Mouse (Mus musculus): Measurements from ENCODE around the gene Atp8a2. TPM values are rescaled to one million over a fixed set of nuclear protein-coding genes. Genes with fewer than 3 reads are reported as not detected.

Gene Atp8a2
- polyA plus RNA-seq, 2 experiments: 0.70 to 1.7 TPM

DNA sequence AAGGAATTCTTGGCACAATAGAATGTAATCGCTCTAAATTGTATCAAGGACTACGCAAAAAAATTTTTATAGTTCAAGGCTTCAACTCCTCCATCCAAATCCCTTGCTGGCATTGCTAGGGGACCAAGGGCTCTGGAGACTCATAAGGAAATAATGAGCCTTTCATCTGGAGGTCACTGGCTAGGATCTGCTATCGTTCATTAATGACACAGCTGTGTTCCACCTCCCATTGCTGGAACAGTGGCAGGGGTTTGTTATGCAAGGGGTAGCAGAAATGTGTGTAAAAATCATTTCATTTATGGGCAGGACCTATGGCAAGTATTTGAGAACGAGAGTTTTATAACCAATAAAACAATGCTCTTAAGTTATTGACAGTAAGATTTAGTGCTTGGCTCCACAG, 387.2 kb downstream of the Atp8a2 start:
- Histone ChIP-seq H3K36me3 (ENCODE audit: control insufficient read depth, insufficient read depth, low read length) (no peaks in the 10 kb centered on the region), H3K4me2 (replicated peaks; ENCODE audit: low read depth, low read length, severe bottlenecking) (no peak overlapping the region), H3K9me3 (ENCODE audit: control insufficient read depth, low read length) (no peaks in the 10 kb centered on the region), H3K9ac (ENCODE audit: low read depth, low read length, severe bottlenecking) (no peak overlapping the region), H3K4me3 (replicated peaks; ENCODE audit: low read length) (no peak overlapping the region), H3K27ac (replicated peaks; ENCODE audit: low read depth, low read length) (no peak overlapping the region), H3K4me1 (ENCODE audit: control insufficient read depth, insufficient read depth, low read length) (peaks cover 26% of the 10 kb centered on the region), H3K27me3 (ENCODE audit: control insufficient read depth, insufficient read depth, low read length) (no peaks in the 10 kb centered on the region)
- 20% methylated on average over 4 of the region's 4 CpGs for WGBS
- DNase-seq (ENCODE audit: low spot score): peak; percentile 82
- TF ChIP-seq POLR2A (IDR thresholded peaks at IDR 0.05; ENCODE audit: borderline replicate concordance, extremely low read depth, insufficient read depth, insufficient read length): no peak
- peak; percentile 64 for ATAC-seq (ENCODE audit: low FRiP score, low read depth)

GRCm38 (mm10) chr14:59807528-59808300, 389.3 kb downstream of the Atp8a2 start:
- Histone ChIP-seq H3K36me3 (ENCODE audit: control insufficient read depth, insufficient read depth, low read length) (no peaks in the 10 kb centered on the region), H3K4me3 (replicated peaks; ENCODE audit: low read length) (no peak overlapping the region), H3K9me3 (ENCODE audit: control insufficient read depth, low read length) (no peaks in the 10 kb centered on the region), H3K4me1 (ENCODE audit: control insufficient read depth, insufficient read depth, low read length) (peaks cover 26% of the 10 kb centered on the region), H3K27me3 (ENCODE audit: control insufficient read depth, insufficient read depth, low read length) (no peaks in the 10 kb centered on the region), H3K9ac (ENCODE audit: low read depth, low read length, severe bottlenecking) (no peak overlapping the region), H3K4me2 (replicated peaks; ENCODE audit: low read depth, low read length, severe bottlenecking) (no peak overlapping the region; the same call in 1 of the 2 replicates), H3K27ac (replicated peaks; ENCODE audit: low read depth, low read length) (no peak overlapping the region; the same call in 1 of the 2 replicates)
- no peak for DNase-seq (ENCODE audit: low spot score)
- TF ChIP-seq POLR2A (IDR thresholded peaks at IDR 0.05; ENCODE audit: borderline replicate concordance, extremely low read depth, insufficient read depth, insufficient read length): no peak
- 56% methylated on average over 7 of the region's 7 CpGs for WGBS
- ATAC-seq (ENCODE audit: low FRiP score, low read depth): no peak

GRCm38 (mm10) chr14:59806910-59807309, 390.1 kb downstream of the Atp8a2 start:
- DNase-seq (ENCODE audit: low spot score): peak; percentile 81
- H3K4me2 ChIP-seq (replicated peaks; ENCODE audit: low read depth, low read length, severe bottlenecking): peak overlapping the region; percentile 26
- H3K4me3 ChIP-seq (replicated peaks; ENCODE audit: low read length): no peak overlapping the region
- no peaks in the 10 kb centered on the region for H3K9me3 ChIP-seq (ENCODE audit: control insufficient read depth, low read length)
- H3K27ac ChIP-seq (replicated peaks; ENCODE audit: low read depth, low read length): peak overlapping the region; percentile 64
- no peaks in the 10 kb centered on the region for H3K36me3 ChIP-seq (ENCODE audit: control insufficient read depth, insufficient read depth, low read length)
- peak; percentile 42; the same call in 1 of the 2 replicates for ATAC-seq (ENCODE audit: low FRiP score, low read depth)
- no peak overlapping the region for H3K9ac ChIP-seq (ENCODE audit: low read depth, low read length, severe bottlenecking)
- no peaks in the 10 kb centered on the region for H3K27me3 ChIP-seq (ENCODE audit: control insufficient read depth, insufficient read depth, low read length)
- 11% methylated on average over 4 of the region's 4 CpGs for WGBS
- H3K4me1 ChIP-seq (ENCODE audit: control insufficient read depth, insufficient read depth, low read length): peaks cover 28% of the 10 kb centered on the region
- TF ChIP-seq POLR2A (IDR thresholded peaks at IDR 0.05; ENCODE audit: borderline replicate concordance, extremely low read depth, insufficient read depth, insufficient read length): no peak

DNA sequence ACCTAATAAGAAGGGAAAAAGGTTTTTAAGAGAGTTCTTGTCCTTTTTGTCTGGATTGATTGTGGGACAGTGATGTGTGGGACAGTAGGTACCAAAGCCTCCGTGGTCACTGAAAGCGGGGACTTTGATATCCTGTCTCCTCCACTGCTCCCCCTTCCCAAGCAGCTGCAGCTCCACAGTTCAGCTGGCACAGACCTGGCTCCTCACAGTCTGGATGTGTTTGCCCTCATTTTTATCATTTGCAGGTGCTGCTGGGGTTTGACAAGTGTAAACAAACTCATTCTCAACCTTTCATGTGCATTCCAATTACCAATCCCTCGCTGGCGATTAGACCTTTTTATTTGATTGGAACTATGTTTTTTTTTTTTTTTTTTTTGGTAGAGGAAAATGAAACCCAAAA, 390.8 kb downstream of the Atp8a2 start:
- Histone ChIP-seq H3K27me3 (ENCODE audit: control insufficient read depth, insufficient read depth, low read length) (no peaks in the 10 kb centered on the region), H3K36me3 (ENCODE audit: control insufficient read depth, insufficient read depth, low read length) (no peaks in the 10 kb centered on the region), H3K4me3 (replicated peaks; ENCODE audit: low read length) (no peak overlapping the region), H3K4me1 (ENCODE audit: control insufficient read depth, insufficient read depth, low read length) (peaks cover 28% of the 10 kb centered on the region), H3K4me2 (replicated peaks; ENCODE audit: low read depth, low read length, severe bottlenecking) (peak overlapping the region; percentile 8; the same call in 1 of the 2 replicates), H3K9me3 (ENCODE audit: control insufficient read depth, low read length) (no peaks in the 10 kb centered on the region), H3K9ac (ENCODE audit: low read depth, low read length, severe bottlenecking) (no peak overlapping the region), H3K27ac (replicated peaks; ENCODE audit: low read depth, low read length) (peak overlapping the region; percentile 19; the same call in 1 of the 2 replicates)
- ATAC-seq (ENCODE audit: low FRiP score, low read depth): no peak
- DNase-seq (ENCODE audit: low spot score): no peak
- 13% methylated on average over 4 of the region's 4 CpGs for WGBS
- no peak for TF ChIP-seq POLR2A (IDR thresholded peaks at IDR 0.05; ENCODE audit: borderline replicate concordance, extremely low read depth, insufficient read depth, insufficient read length)

GRCm38 (mm10) chr14:59805683-59806082, 391.3 kb downstream of the Atp8a2 start:
- 31% methylated on average over 7 of the region's 7 CpGs for WGBS
- no peak overlapping the region for H3K4me2 ChIP-seq (replicated peaks; ENCODE audit: low read depth, low read length, severe bottlenecking)
- no peak overlapping the region; the same call in 1 of the 2 replicates for H3K27ac ChIP-seq (replicated peaks; ENCODE audit: low read depth, low read length)
- no peaks in the 10 kb centered on the region for H3K9me3 ChIP-seq (ENCODE audit: control insufficient read depth, low read length)
- no peaks in the 10 kb centered on the region for H3K36me3 ChIP-seq (ENCODE audit: control insufficient read depth, insufficient read depth, low read length)
- H3K4me1 ChIP-seq (ENCODE audit: control insufficient read depth, insufficient read depth, low read length): peaks cover 28% of the 10 kb centered on the region
- no peak overlapping the region for H3K9ac ChIP-seq (ENCODE audit: low read depth, low read length, severe bottlenecking)
- ATAC-seq (ENCODE audit: low FRiP score, low read depth) (no peak), DNase-seq (ENCODE audit: low spot score) (no peak)
- H3K27me3 ChIP-seq (ENCODE audit: control insufficient read depth, insufficient read depth, low read length): no peaks in the 10 kb centered on the region
- no peak overlapping the region for H3K4me3 ChIP-seq (replicated peaks; ENCODE audit: low read length)
- TF ChIP-seq POLR2A (IDR thresholded peaks at IDR 0.05; ENCODE audit: borderline replicate concordance, extremely low read depth, insufficient read depth, insufficient read length): no peak
